Mouse (Mus musculus): ENCODE measurements at regions not wholly inside any gene's neighbourhood (a gene's known extent, or its start where the extent isn't known, plus 50 kb on each side); places are given as distances from the start of the nearest gene placed in this dataset.
A peak's percentile ranks its signal among the peaks of the same experiment; 100 is the strongest.

- no peak for DNase-seq
Measured at GRCm38 (mm10) chr12:12505590-12505989, 243.7 kb downstream of the Fam49a start.

GRCm38 (mm10) chr12:12499903-12500302 lies 238.0 kb downstream of the Fam49a start:
- no peak for DNase-seq

- DNase-seq = no peak
Measured at GRCm38 (mm10) chr12:12498621-12499020, 236.7 kb downstream of the Fam49a start.

GRCm38 (mm10) chr12:12497277-12497841 lies 235.4 kb downstream of the Fam49a start:
- DNase-seq = no peak

- peak; percentile 42 for DNase-seq
Measured at GRCm38 (mm10) chr12:12496593-12497141, 234.7 kb downstream of the Fam49a start.

- DNase-seq = no peak
Measured at GRCm38 (mm10) chr12:12490173-12490572, 228.2 kb downstream of the Fam49a start.

- no peak for DNase-seq
Measured at GRCm38 (mm10) chr12:12488090-12488489, 226.2 kb downstream of the Fam49a start.

- no peak for DNase-seq
Measured at GRCm38 (mm10) chr12:12486656-12487356, 224.9 kb downstream of the Fam49a start.

- DNase-seq = no peak
Measured at GRCm38 (mm10) chr12:12484921-12485680, 223.2 kb downstream of the Fam49a start.

GRCm38 (mm10) chr12:12480451-12480850 lies 218.5 kb downstream of the Fam49a start:
- DNase-seq = no peak

GRCm38 (mm10) chr12:12452086-12452485 lies 190.1 kb downstream of the Fam49a start:
- DNase-seq = no peak

GRCm38 (mm10) chr12:12446768-12447167 lies 184.8 kb downstream of the Fam49a start:
- DNase-seq = no peak

GRCm38 (mm10) chr12:12446281-12446680 lies 184.3 kb downstream of the Fam49a start:
- no peak for DNase-seq

- no peak for DNase-seq
Measured at GRCm38 (mm10) chr12:12442872-12443271, 180.9 kb downstream of the Fam49a start.

- no peak for DNase-seq
Measured at GRCm38 (mm10) chr12:12436379-12436778, 174.4 kb downstream of the Fam49a start.

- no peak for DNase-seq
Measured at GRCm38 (mm10) chr12:12432597-12432996, 170.7 kb downstream of the Fam49a start.
